Mouse (Mus musculus) hindbrain, postnatal 0 days (tissue): ENCODE measurements around the gene Tecpr1. TPM values are rescaled to one million over a fixed set of nuclear protein-coding genes. Genes with fewer than 3 reads are reported as not detected.

ENCODE experiments used
- ATAC-seq: fragments of 200-750 bp; cut with Nextera tagmentation; 2 replicates; pipeline ENCODE4 v1.8.0; 2017; ENCODE audit warnings: mild to moderate bottlenecking, moderate TSS enrichment, moderate library complexity
- DNase-seq: peaks from one replicate; pipeline ENCODE4 v3.0.0-alpha.2; 2015; ENCODE audit warnings: low spot score
- H3K27ac ChIP-seq: fragments of 300-500 bp; sonication (generic); 2 replicates; pipeline ENCODE4 v1.5.1; 2014; ENCODE audit warnings: mild to moderate bottlenecking
- H3K27me3 ChIP-seq: fragments of 300-500 bp; sonication (generic); 2 replicates; pipeline ENCODE4 v1.6.1; 2014; ENCODE audit warnings: low read length, mixed read lengths; ENCODE audit not compliant: insufficient read depth
- H3K36me3 ChIP-seq: fragments of 300-500 bp; sonication (generic); 2 replicates; pipeline ENCODE4 v1.6.1; 2014; ENCODE audit warnings: low read length, mixed read lengths; ENCODE audit not compliant: insufficient read depth
- H3K4me1 ChIP-seq: fragments of 300-500 bp; sonication (generic); 2 replicates; pipeline ENCODE4 v1.6.1; 2014; ENCODE audit warnings: antibody characterized with exemption, low read length, mixed read lengths; ENCODE audit not compliant: insufficient read depth
- H3K4me2 ChIP-seq: fragments of 300-500 bp; sonication (generic); 2 replicates; pipeline ENCODE4 v1.6.1; 2014; ENCODE audit warnings: low read depth, mild to moderate bottlenecking, low read length, moderate library complexity, mixed read lengths
- H3K4me3 ChIP-seq: fragments of 300-500 bp; sonication (generic); 2 replicates; pipeline ENCODE4 v1.5.1; 2014; ENCODE audit warnings: low read length
- H3K9ac ChIP-seq: fragments of 300-500 bp; sonication (generic); replicated peaks from 2 replicates; pipeline ENCODE4 v1.6.1; 2014; ENCODE audit warnings: mild to moderate bottlenecking, low read length, moderate library complexity, mixed read lengths
- H3K9me3 ChIP-seq: fragments of 300-500 bp; sonication (generic); 2 replicates; pipeline ENCODE4 v1.6.1; 2016; ENCODE audit warnings: low read length, mixed read lengths
- CTCF ChIP-seq: IDR thresholded peaks from 2 replicates; pipeline ENCODE4 v1.5.1; 2016; ENCODE audit warnings: antibody characterized with exemption, control low read depth, low read depth
- WGBS: fragments of 180-500 bp; shearing (Covaris S2); extraction: QIAGEN DNeasy Blood & Tissue Kit; methylation state at CpG from one replicate; pipeline ENCODE4 v1.1.7; 2014; 5-methylcytosine and 5-hydroxymethylcytosine counted together
- polyA plus RNA-seq: library from polyadenylated mRNA; unstranded; fragments of >200 nt; fragmentation: Nextera tagmentation; extraction: Ambion mirVana; gene quantifications from 2 replicates; pipeline ENCODE4 v1.2.1, GENCODE M21; 2015
- total RNA-seq: library from RNA; depleted of rRNA; stranded (reverse); fragments of >200 nt; gene quantifications from 2 replicates; pipeline ENCODE4 v1.2.3, GENCODE M21; 2014

The Tecpr1 gene
- total and polyA plus RNA-seq, 2 experiments from 2014 or later, result 34.1 to 66.2 TPM

DNA sequence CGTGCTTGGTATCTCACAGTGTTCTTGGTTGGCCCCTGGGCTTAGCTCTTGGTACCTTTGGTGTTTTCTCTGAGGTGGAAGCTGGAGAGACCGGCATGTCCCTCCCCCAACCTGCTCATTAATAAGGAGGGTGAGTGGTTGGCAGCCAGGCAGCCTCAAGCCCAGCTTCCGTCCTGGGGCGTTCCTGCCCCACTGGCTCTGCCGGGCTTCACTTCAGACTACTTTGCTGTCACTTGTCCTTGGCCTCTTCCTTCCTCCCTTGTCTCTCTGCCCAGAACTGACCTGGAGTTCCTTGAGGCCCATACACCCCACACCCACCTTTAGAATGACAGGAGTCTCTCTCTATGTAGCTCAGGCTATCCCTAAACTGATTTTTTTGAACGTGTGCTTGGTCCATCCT, 30.7 kb downstream of the Tecpr1 start:
- WGBS, result 83% methylated on average over 6 of the region's 6 CpGs
- ATAC-seq, result no peak
- no peak overlapping the region for H3K4me3 ChIP-seq

GRCm38 (mm10) chr5:144191026-144191425, 32.4 kb downstream of the Tecpr1 start:
- ATAC-seq (no peak), DNase-seq (no peak)
- Histone ChIP-seq H3K9ac (no peak overlapping the region), H3K36me3 (peaks cover 6% of the 10 kb centered on the region; the same call in 1 of the 2 replicates), H3K4me1 (no peaks in the 10 kb centered on the region), H3K27me3 (no peaks in the 10 kb centered on the region), H3K4me3 (no peak overlapping the region), H3K4me2 (no peak overlapping the region), H3K27ac (no peak overlapping the region), H3K9me3 (no peaks in the 10 kb centered on the region)
- WGBS, result 47% methylated on average over 23 of the region's 23 CpGs
- no peak for TF ChIP-seq CTCF

More for the DNA sequence above, 30.7 kb downstream of the Tecpr1 start:
- no peak for DNase-seq
- Histone ChIP-seq H3K27ac (no peak overlapping the region), H3K9me3 (no peaks in the 10 kb centered on the region), H3K36me3 (peaks cover 4% of the 10 kb centered on the region; the same call in 1 of the 2 replicates), H3K4me2 (no peak overlapping the region), H3K9ac (no peak overlapping the region), H3K4me1 (no peaks in the 10 kb centered on the region), H3K27me3 (no peaks in the 10 kb centered on the region)
- no peak for TF ChIP-seq CTCF

GRCm38 (mm10) chr5:144189950-144190583, 33.3 kb downstream of the Tecpr1 start, which contains the start of gene Bhlha15:
TSS of gene Bhlha15 (plus strand) at chr5:144190286.
- H3K9me3 ChIP-seq, result no peaks in the 10 kb centered on the region
- 8% methylated on average over 22 of the region's 26 CpGs for WGBS
- no peak within 1 kb of the TSS for H3K27ac ChIP-seq
- TF ChIP-seq CTCF, result no peak
- H3K4me1 ChIP-seq, result no peaks in the 10 kb centered on the region
- no peaks in the 10 kb centered on the region for H3K27me3 ChIP-seq
- peaks cover 13% of the 10 kb centered on the region; the same call in 1 of the 2 replicates for H3K36me3 ChIP-seq
- 0 out of 2 replicates have a peak, but pooled peaks have one; percentile 34 for ATAC-seq
- peak within 1 kb of the TSS; percentile 51 for H3K4me2 ChIP-seq
- H3K4me3 ChIP-seq, result peak within 1 kb of the TSS; percentile 21; the same call in 1 of the 2 replicates
- peak; percentile 27 for DNase-seq
- H3K9ac ChIP-seq, result peak within 1 kb of the TSS; percentile 30

DNA sequence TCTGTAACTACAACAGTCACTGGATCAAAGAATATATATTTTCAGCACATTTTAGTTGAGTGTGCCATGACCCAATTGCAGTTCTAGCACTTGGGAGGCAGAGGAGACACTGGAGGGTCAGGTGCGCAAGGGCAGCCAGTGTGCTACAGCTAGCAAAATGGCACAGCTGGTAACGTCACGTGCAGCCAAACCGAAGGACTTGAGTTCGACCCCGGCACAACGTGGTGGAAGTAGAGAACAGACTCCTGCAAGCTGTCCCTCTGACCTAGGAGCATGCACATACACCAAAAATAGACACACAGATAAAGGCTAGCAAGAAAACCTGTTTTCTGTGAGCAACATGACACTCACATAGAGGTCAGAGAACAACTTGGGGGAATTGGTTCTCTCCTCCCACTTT, 34.1 kb downstream of the Tecpr1 start:
- Histone ChIP-seq H3K4me3 (no peak overlapping the region), H3K4me2 (no peak overlapping the region), H3K27ac (no peak overlapping the region), H3K4me1 (no peaks in the 10 kb centered on the region), H3K27me3 (no peaks in the 10 kb centered on the region), H3K9me3 (no peaks in the 10 kb centered on the region), H3K9ac (no peak overlapping the region), H3K36me3 (peaks cover 18% of the 10 kb centered on the region; the same call in 1 of the 2 replicates)
- WGBS, result 76% methylated on average over 7 of the region's 7 CpGs
- DNase-seq (no peak), ATAC-seq (no peak)
- no peak for TF ChIP-seq CTCF

GRCm38 (mm10) chr5:144188422-144188821, 35.0 kb downstream of the Tecpr1 start:
- WGBS, result 80% methylated on average over 6 of the region's 6 CpGs

GRCm38 (mm10) chr5:144184350-144185045, 38.9 kb downstream of the Tecpr1 start:
- H3K27me3 ChIP-seq, result no peaks in the 10 kb centered on the region
- ATAC-seq (no peak), DNase-seq (no peak)
- no peak for TF ChIP-seq CTCF
- no peak overlapping the region for H3K4me2 ChIP-seq
- no peak overlapping the region for H3K4me3 ChIP-seq
- H3K27ac ChIP-seq, result no peak overlapping the region
- 82% methylated on average over 21 of the region's 21 CpGs for WGBS
- peaks cover 18% of the 10 kb centered on the region; the same call in 1 of the 2 replicates for H3K36me3 ChIP-seq
- H3K4me1 ChIP-seq, result no peaks in the 10 kb centered on the region
- H3K9me3 ChIP-seq, result no peaks in the 10 kb centered on the region
- no peak overlapping the region for H3K9ac ChIP-seq

More at GRCm38 (mm10) chr5:144188422-144188821, 35.0 kb downstream of the Tecpr1 start:
- DNase-seq, result no peak
- no peaks in the 10 kb centered on the region for H3K4me1 ChIP-seq
- no peak overlapping the region for H3K27ac ChIP-seq
- no peaks in the 10 kb centered on the region for H3K9me3 ChIP-seq
- H3K4me3 ChIP-seq, result no peak overlapping the region
- no peak for ATAC-seq
- peaks cover 18% of the 10 kb centered on the region; the same call in 1 of the 2 replicates for H3K36me3 ChIP-seq
- no peak overlapping the region for H3K4me2 ChIP-seq
- no peak overlapping the region for H3K9ac ChIP-seq
- TF ChIP-seq CTCF, result no peak
- H3K27me3 ChIP-seq, result no peaks in the 10 kb centered on the region
